Mouse (Mus musculus) E14TG2a.4 (cell line): ENCODE results near the gene Olfr429.

ENCODE experiments used
- H3K27me3 ChIP-seq: 2 replicates; pipeline ENCODE4 v1.6.1; 2014; ENCODE audit warnings: low read length, control low read depth; ENCODE audit not compliant: insufficient read depth
- H3K36me3 ChIP-seq: 2 replicates; pipeline ENCODE4 v1.6.1; 2014; ENCODE audit warnings: low read length, control low read depth; ENCODE audit not compliant: insufficient read depth
- H3K4me1 ChIP-seq: replicated peaks from 2 replicates; pipeline ENCODE4 v1.6.1; 2014; ENCODE audit warnings: low read depth, low read length, control low read depth
- H3K4me3 ChIP-seq: replicated peaks from 2 replicates; pipeline ENCODE4 v1.5.1; 2014; ENCODE audit warnings: mild to moderate bottlenecking, low read length
- H3K9me3 ChIP-seq: 2 replicates; pipeline ENCODE4 v1.6.1; 2014; ENCODE audit warnings: low read length, control low read depth
- CTCF ChIP-seq: conservative IDR thresholded peaks from 2 replicates; pipeline ENCODE4 v1.5.1; 2014; ENCODE audit warnings: low read length
- NANOG ChIP-seq: IDR thresholded peaks from 2 replicates; pipeline ENCODE4 v1.6.1; 2014; ENCODE audit warnings: borderline replicate concordance, low read length, mixed read lengths
- POU5F1 ChIP-seq: IDR thresholded peaks from 2 replicates; pipeline ENCODE4 v1.6.1; 2014; ENCODE audit warnings: low read length, borderline replicate concordance

Olfr429 gene

GRCm38 (mm10) chr1:174131217-174131616 is 47.1 kb downstream of the Olfr429 start, which contains the start of gene Olfr424:
Olfr424 (plus strand) TSS chr1:174131517.
- Histone ChIP-seq H3K9me3 (no peaks in the 10 kb centered on the region), H3K36me3 (no peaks in the 10 kb centered on the region), H3K4me1 (no peaks in the 10 kb centered on the region), H3K4me3 (no peak within 1 kb of the TSS), H3K27me3 (no peaks in the 10 kb centered on the region)
- TF ChIP-seq CTCF (no peak), NANOG (no peak), POU5F1 (no peak)

- TF ChIP-seq POU5F1 (no peak), NANOG (no peak), CTCF (no peak)
- Histone ChIP-seq H3K27me3 (no peaks in the 10 kb centered on the region), H3K36me3 (no peaks in the 10 kb centered on the region), H3K9me3 (no peaks in the 10 kb centered on the region), H3K4me1 (no peaks in the 10 kb centered on the region), H3K4me3 (no peak overlapping the region)
These were observed 47.9 kb downstream of the Olfr429 start for GRCm38 (mm10) chr1:174131999-174132398.
